Mouse (Mus musculus) myocyte (in vitro differentiated cells): Measurements from ENCODE around the gene Ghrh.

Experiments used
- CEBPB ChIP-seq: IDR thresholded peaks from 2 replicates; pipeline ENCODE4 v1.6.1; 2011; ENCODE audit warnings: mild to moderate bottlenecking, moderate library complexity; ENCODE audit not compliant: poor library complexity, insufficient read depth, severe bottlenecking
- E2F4 ChIP-seq: IDR thresholded peaks from one replicate; pipeline ENCODE4 v1.6.1; 2011; ENCODE audit warnings: mild to moderate bottlenecking, control low read depth, moderate library complexity; ENCODE audit not compliant: insufficient read depth
- MAX ChIP-seq: IDR thresholded peaks from one replicate; pipeline ENCODE4 v1.6.1; 2011; ENCODE audit warnings: low read depth, mild to moderate bottlenecking, control low read depth
- MYOD1 ChIP-seq, 3 experiments: IDR thresholded peaks; one replicate each; pipeline ENCODE4 v1.6.1; 2011; ENCODE audit warnings: control low read depth in 2 of 3, low read depth in 2 of 3, mild to moderate bottlenecking in 2 of 3, moderate library complexity in 1 of 3; ENCODE audit not compliant: insufficient read length in 2 of 3, control insufficient read depth in 1 of 3
- POLR2A ChIP-seq: IDR thresholded peaks from one replicate; pipeline ENCODE4 v1.6.1; 2011; ENCODE audit warnings: low read depth, mild to moderate bottlenecking, control low read depth, moderate library complexity; ENCODE audit not compliant: insufficient read length
- SRF ChIP-seq: IDR thresholded peaks from one replicate; pipeline ENCODE4 v1.6.1; 2011; ENCODE audit warnings: low read depth; ENCODE audit not compliant: control insufficient read depth, insufficient read length
- TCF12 ChIP-seq: IDR thresholded peaks from one replicate; pipeline ENCODE4 v1.6.1; 2011; ENCODE audit warnings: mild to moderate bottlenecking, control low read depth; ENCODE audit not compliant: poor library complexity, insufficient read depth, severe bottlenecking
- USF1 ChIP-seq: IDR thresholded peaks from one replicate; pipeline ENCODE4 v1.6.1; 2011; ENCODE audit warnings: low read depth, mild to moderate bottlenecking, control low read depth, moderate library complexity

- TF ChIP-seq MYOD1 (IDR thresholded peaks at IDR 0.05; ENCODE audit: control insufficient read depth in 1 of 3, insufficient read length in 2 of 3, low read depth in 2 of 3) (no peak), POLR2A (no peak), SRF (no peak), CEBPB (no peak), MAX (no peak), USF1 (no peak), TCF12 (no peak), E2F4 (no peak)
Measured at GRCm38 (mm10) chr2:157296105-157296689, 51.1 kb downstream of the Ghrh start.
